Mouse (Mus musculus): ENCODE measurements around the gene Bcar1. TPM values are rescaled to one million over a fixed set of nuclear protein-coding genes. Genes with fewer than 3 reads are reported as not detected.
A peak's percentile ranks its signal among the peaks of the same experiment; 100 is the strongest.

Gene Bcar1
- total RNA-seq (2014; rRNA removed): 62.3 and 72.8 TPM in 2 replicates
- 38.3 and 44.3 TPM in 2 replicates for polyA plus RNA-seq (2015; fragmentation: Nextera tagmentation; extraction: Ambion mirVana)

- Histone ChIP-seq H3K4me2 (ENCODE audit: low read depth, low read length, poor library complexity, severe bottlenecking) (peak within 1 kb of the TSS; percentile 77), H3K4me1 (ENCODE audit: insufficient read depth, low read length) (peaks cover 47% of the 10 kb centered on the region)
- DNase-seq (ENCODE audit: low spot score): peak; percentile 85
Observed at GRCm38 (mm10) chr8:111743792-111744696, at the start of gene Bcar1. Gene Bcar1, minus strand, starts transcription at chr8:111743809.

GRCm38 (mm10) chr8:111789639-111790038 is 46.0 kb upstream of the Bcar1 start:
- H3K9ac ChIP-seq (replicated peaks; ENCODE audit: low read length, poor library complexity, severe bottlenecking): no peak overlapping the region
- no peak for TF ChIP-seq CTCF (IDR thresholded peaks at IDR 0.05)
- H3K4me2 ChIP-seq (ENCODE audit: low read depth, low read length, poor library complexity, severe bottlenecking): no peak overlapping the region
- no peak for DNase-seq (ENCODE audit: low spot score)
- no peaks in the 10 kb centered on the region for H3K27me3 ChIP-seq (ENCODE audit: insufficient read depth, low read length)
- H3K27ac ChIP-seq (ENCODE audit: low read depth, low read length): no peak overlapping the region
- peaks cover 15% of the 10 kb centered on the region for H3K4me1 ChIP-seq (ENCODE audit: insufficient read depth, low read length)
- peaks cover 7% of the 10 kb centered on the region; the same call in 1 of the 2 replicates for H3K36me3 ChIP-seq (ENCODE audit: insufficient read depth, low read length)
- no peak for ATAC-seq (ENCODE audit: low FRiP score)
- no peak overlapping the region for H3K4me3 ChIP-seq (ENCODE audit: low read depth, low read length)
- H3K9me3 ChIP-seq (ENCODE audit: low read length): no peaks in the 10 kb centered on the region

More at GRCm38 (mm10) chr8:111743792-111744696, at the start of gene Bcar1:
- WGBS: 17% methylated on average over 22 of the region's 40 CpGs
- no peak for TF ChIP-seq CTCF (IDR thresholded peaks at IDR 0.05)
- Histone ChIP-seq H3K9ac (replicated peaks; ENCODE audit: low read length, poor library complexity, severe bottlenecking) (peak within 1 kb of the TSS; percentile 89), H3K4me3 (ENCODE audit: low read depth, low read length) (peak within 1 kb of the TSS; percentile 91), H3K36me3 (ENCODE audit: insufficient read depth, low read length) (no peaks in the 10 kb centered on the region), H3K27ac (ENCODE audit: low read depth, low read length) (peak within 1 kb of the TSS; percentile 73), H3K9me3 (ENCODE audit: low read length) (no peaks in the 10 kb centered on the region), H3K27me3 (ENCODE audit: insufficient read depth, low read length) (no peaks in the 10 kb centered on the region)
- peak; percentile 42 for ATAC-seq (ENCODE audit: low FRiP score)

GRCm38 (mm10) chr8:111789200-111789599 is 45.6 kb upstream of the Bcar1 start:
- no peak for TF ChIP-seq CTCF (IDR thresholded peaks at IDR 0.05)
- Histone ChIP-seq H3K27me3 (ENCODE audit: insufficient read depth, low read length) (no peaks in the 10 kb centered on the region), H3K4me3 (ENCODE audit: low read depth, low read length) (no peak overlapping the region), H3K27ac (ENCODE audit: low read depth, low read length) (no peak overlapping the region), H3K36me3 (ENCODE audit: insufficient read depth, low read length) (peaks cover 7% of the 10 kb centered on the region; the same call in 1 of the 2 replicates), H3K9me3 (ENCODE audit: low read length) (no peaks in the 10 kb centered on the region), H3K9ac (replicated peaks; ENCODE audit: low read length, poor library complexity, severe bottlenecking) (no peak overlapping the region), H3K4me1 (ENCODE audit: insufficient read depth, low read length) (peaks cover 15% of the 10 kb centered on the region), H3K4me2 (ENCODE audit: low read depth, low read length, poor library complexity, severe bottlenecking) (no peak overlapping the region)
- DNase-seq (ENCODE audit: low spot score) (no peak), ATAC-seq (ENCODE audit: low FRiP score) (no peak)
- WGBS: 25% methylated on average over 4 of the region's 4 CpGs

DNA sequence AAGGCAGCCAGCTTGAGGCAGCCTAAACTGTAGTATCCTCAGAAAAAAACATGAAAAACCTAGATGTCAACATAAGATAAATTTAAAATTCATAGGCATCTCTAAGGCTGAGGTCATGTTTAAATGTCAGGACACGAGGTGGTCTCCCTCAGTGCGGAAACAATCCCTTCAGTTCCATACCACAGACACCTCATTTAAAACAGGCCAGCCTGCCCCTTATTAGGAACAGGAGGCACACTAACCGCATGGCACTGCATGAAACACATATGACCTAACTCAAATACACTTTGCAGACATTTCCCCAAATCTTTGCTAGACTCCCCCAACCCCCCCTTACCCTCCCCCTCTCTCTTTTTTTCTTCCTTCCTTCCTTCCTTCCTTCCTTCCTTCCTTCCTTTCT is 44.9 kb upstream of the Bcar1 start:
- Histone ChIP-seq H3K9ac (replicated peaks; ENCODE audit: low read length, poor library complexity, severe bottlenecking) (0 out of 2 replicates have a peak overlapping the region, but pooled peaks have one; percentile 5), H3K4me1 (ENCODE audit: insufficient read depth, low read length) (peaks cover 15% of the 10 kb centered on the region), H3K27ac (ENCODE audit: low read depth, low read length) (0 out of 2 replicates have a peak overlapping the region, but pooled peaks have one; percentile 64), H3K9me3 (ENCODE audit: low read length) (no peaks in the 10 kb centered on the region), H3K4me3 (ENCODE audit: low read depth, low read length) (no peak overlapping the region), H3K27me3 (ENCODE audit: insufficient read depth, low read length) (no peaks in the 10 kb centered on the region), H3K36me3 (ENCODE audit: insufficient read depth, low read length) (peaks cover 7% of the 10 kb centered on the region; the same call in 1 of the 2 replicates), H3K4me2 (ENCODE audit: low read depth, low read length, poor library complexity, severe bottlenecking) (no peak overlapping the region)
- DNase-seq (ENCODE audit: low spot score) (no peak), ATAC-seq (ENCODE audit: low FRiP score) (no peak)
- 53% methylated on average over 3 of the region's 3 CpGs for WGBS
- no peak for TF ChIP-seq CTCF (IDR thresholded peaks at IDR 0.05)

- ATAC-seq (ENCODE audit: low FRiP score) (no peak), DNase-seq (ENCODE audit: low spot score) (no peak)
- 51% methylated on average over 5 of the region's 5 CpGs for WGBS
- Histone ChIP-seq H3K27ac (ENCODE audit: low read depth, low read length) (peak overlapping the region; percentile 64), H3K9me3 (ENCODE audit: low read length) (no peaks in the 10 kb centered on the region), H3K4me2 (ENCODE audit: low read depth, low read length, poor library complexity, severe bottlenecking) (no peak overlapping the region), H3K27me3 (ENCODE audit: insufficient read depth, low read length) (no peaks in the 10 kb centered on the region), H3K36me3 (ENCODE audit: insufficient read depth, low read length) (peaks cover 7% of the 10 kb centered on the region; the same call in 1 of the 2 replicates), H3K9ac (replicated peaks; ENCODE audit: low read length, poor library complexity, severe bottlenecking) (0 out of 2 replicates have a peak overlapping the region, but pooled peaks have one; percentile 5), H3K4me3 (ENCODE audit: low read depth, low read length) (no peak overlapping the region), H3K4me1 (ENCODE audit: insufficient read depth, low read length) (peaks cover 15% of the 10 kb centered on the region)
- TF ChIP-seq CTCF (IDR thresholded peaks at IDR 0.05): no peak
Observed at GRCm38 (mm10) chr8:111788085-111788484, 44.5 kb upstream of the Bcar1 start.

- H3K27ac ChIP-seq (ENCODE audit: low read depth, low read length): peak overlapping the region; percentile 64
- peaks cover 7% of the 10 kb centered on the region; the same call in 1 of the 2 replicates for H3K36me3 ChIP-seq (ENCODE audit: insufficient read depth, low read length)
- no peaks in the 10 kb centered on the region for H3K9me3 ChIP-seq (ENCODE audit: low read length)
- peaks cover 15% of the 10 kb centered on the region for H3K4me1 ChIP-seq (ENCODE audit: insufficient read depth, low read length)
- no peak for ATAC-seq (ENCODE audit: low FRiP score)
- WGBS: 10% methylated on average over 4 of the region's 4 CpGs
- DNase-seq (ENCODE audit: low spot score): peak; percentile 41
- H3K9ac ChIP-seq (replicated peaks; ENCODE audit: low read length, poor library complexity, severe bottlenecking): no peak overlapping the region
- H3K27me3 ChIP-seq (ENCODE audit: insufficient read depth, low read length): no peaks in the 10 kb centered on the region
- H3K4me2 ChIP-seq (ENCODE audit: low read depth, low read length, poor library complexity, severe bottlenecking): no peak overlapping the region
- TF ChIP-seq CTCF (IDR thresholded peaks at IDR 0.05): no peak
- H3K4me3 ChIP-seq (ENCODE audit: low read depth, low read length): no peak overlapping the region
Observed at GRCm38 (mm10) chr8:111787683-111788082, 44.1 kb upstream of the Bcar1 start.
